Mouse (Mus musculus) testis, adult 10 weeks (tissue): Measurements from ENCODE around the gene BC067074. TPM values are rescaled to one million over a fixed set of nuclear protein-coding genes. Genes with fewer than 3 reads are reported as not detected.

ENCODE experiments used
- polyA plus RNA-seq: library from polyadenylated mRNA; stranded (reverse); fragments of 350-450 nt; fragmentation: Illumina TruSeq; extraction: RNeasy Lipid Tissue Mini Kit (QIAGEN cat#74804); gene quantifications from one replicate; pipeline ENCODE4 v1.2.3, GENCODE M21; 2014; ENCODE audit warnings: low read depth, low replicate concordance

BC067074 gene
- polyA plus RNA-seq, result 0.29 TPM

DNA sequence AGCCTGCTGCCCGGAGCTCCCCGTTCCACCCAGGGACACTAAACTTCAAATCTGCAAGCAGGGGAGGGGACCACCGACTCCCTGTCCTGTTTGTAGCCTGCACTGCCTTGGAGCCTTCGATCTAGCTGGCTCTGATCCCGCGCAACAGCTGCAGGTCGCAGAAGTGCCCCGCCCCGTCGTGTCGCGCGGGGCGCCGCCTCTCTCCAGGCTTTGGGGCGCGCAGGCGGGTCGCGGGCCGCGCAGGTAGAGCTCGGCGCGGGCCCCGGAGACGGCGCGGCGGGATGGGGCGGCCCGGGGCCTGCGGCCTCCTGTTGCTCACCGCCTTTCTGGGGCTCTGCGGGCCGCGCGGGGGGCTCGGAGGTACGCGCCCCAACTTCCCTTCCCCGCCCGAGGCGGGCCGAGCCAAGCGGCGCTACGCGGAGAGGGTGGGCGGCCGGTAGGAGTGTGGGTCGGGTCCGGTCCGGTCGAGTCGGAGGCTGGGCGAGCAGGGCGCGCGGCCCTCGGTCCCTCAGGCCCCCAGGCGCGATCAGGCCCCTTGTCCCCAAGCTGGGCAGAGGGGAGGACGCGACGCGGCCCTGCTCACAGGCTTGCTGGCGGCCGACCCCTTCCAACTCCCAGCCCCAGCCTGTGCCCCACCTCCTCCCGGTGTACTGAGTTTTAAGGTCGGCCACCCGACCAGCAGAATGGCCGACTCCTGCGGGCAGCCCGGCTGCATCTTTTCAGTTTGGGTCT is at the start of gene BC067074:
Gene BC067074 (plus strand): TSS at position 185 of the 732 bp plus-strand sequence.

Other genes starting within 250 kb of the BC067074 start
- gene Gpx8, start 246.7 kb upstream of the BC067074 start, polyA plus RNA-seq, result 13.1 TPM
- 0.95 TPM for gene Gzma, start 192.2 kb upstream of the BC067074 start, polyA plus RNA-seq
- 0.22 TPM for gene Esm1, start 83.5 kb upstream of the BC067074 start, polyA plus RNA-seq
- 0.49 TPM for gene Gzmk, start 67.3 kb upstream of the BC067074 start, polyA plus RNA-seq